Mouse (Mus musculus) spleen, postnatal 4 days (tissue): ENCODE measurements at regions not wholly inside any gene's neighbourhood (a gene's known extent, or its start where the extent isn't known, plus 50 kb on each side); places are given as distances from the start of the nearest gene placed in this dataset.
A peak's percentile ranks its signal among the peaks of the same experiment; 100 is the strongest.

ENCODE experiments used
- DNase-seq, 2 experiments: peaks; one replicate each; pipeline ENCODE4 v3.0.0; 2022; ENCODE audit warnings: low spot score in 2 of 2

DNA sequence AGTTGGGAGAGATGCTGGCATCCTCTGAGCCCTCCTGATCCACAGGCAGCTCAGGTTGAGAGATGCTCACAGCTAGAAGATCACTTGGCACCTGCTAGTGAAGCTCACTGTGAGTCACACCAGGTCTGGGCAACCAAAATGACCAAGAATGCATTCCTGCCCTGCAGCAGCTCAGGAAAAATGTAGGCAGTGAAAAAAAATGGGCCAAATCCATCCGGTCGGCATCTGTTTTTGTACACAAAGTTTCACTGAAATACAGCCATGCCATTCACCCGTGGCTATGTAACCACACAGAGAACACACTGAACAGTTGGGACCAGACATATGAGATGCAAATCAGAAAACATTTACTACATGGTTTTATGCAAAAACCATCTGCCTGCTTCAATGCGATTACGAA is 135.1 kb downstream of the Tomm20 start:
- no peak for DNase-seq

DNA sequence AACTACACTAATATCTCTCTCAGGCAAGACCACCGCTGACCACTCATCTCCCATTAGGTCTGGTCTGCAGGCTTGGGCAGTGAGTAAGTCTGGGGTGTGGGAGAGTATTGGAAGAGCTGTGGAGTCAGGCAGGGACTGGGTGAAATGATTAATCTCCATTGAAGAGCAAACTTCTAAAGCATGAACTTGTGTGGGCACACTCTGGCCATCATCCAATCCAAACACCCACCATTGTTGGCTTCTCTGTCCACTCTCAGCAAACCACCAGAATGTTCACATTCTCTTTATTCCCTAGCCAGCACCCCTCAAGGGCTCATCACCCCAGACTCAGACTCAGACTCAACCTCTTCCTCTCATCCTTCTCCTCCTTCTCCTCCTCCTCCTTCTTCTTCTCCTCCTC is 136.3 kb downstream of the Tomm20 start:
- no peak for DNase-seq

DNA sequence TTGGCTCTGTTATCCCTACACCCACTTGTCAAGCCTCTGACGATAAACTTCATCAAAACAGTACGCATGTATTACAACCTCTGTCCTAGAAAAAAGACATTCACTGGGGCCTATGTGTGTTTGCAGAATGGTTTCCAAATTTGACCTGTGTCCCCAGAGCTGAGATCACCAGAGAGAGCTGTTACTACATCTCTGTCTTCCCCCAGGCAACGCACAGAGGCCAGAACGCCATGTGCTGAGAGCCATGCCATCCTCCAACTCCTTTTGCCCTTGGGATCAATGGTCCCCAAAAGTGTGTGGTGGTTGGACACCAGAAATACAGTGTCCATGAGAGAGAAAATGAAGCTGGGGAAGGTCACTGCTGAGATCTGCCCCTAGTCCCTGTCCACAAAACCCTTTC is 137.1 kb downstream of the Tomm20 start:
- no peak for DNase-seq

DNA sequence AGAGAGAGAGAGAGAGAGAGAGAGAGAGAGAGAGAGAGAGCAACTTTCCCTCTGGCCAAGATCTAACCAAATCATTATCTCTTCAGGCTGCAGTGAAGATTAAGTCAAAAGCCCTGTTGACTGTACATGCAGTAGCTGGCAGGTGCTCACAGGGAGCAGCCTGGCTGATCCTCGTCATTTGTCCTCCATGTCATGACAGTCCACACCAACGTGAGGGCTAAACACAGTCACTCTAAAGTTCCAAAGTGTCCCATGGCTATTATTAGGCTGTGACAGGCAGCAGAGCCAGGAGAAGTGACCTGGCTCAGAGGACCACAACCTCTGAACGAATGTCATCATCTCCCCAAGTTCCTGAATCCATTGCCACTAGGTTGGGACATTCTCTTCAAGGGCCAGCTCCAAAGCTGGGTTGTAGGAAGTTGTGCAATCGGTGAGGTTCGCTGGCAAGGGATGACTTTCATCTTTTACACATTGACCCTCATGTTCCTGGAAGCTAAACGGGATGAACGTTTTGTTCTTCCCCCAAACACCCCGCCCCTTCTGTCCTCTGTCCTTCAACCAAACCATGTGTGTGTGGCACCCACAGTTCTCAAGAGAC is 138.4 kb downstream of the Tomm20 start:
- DNase-seq, result no peak

DNA sequence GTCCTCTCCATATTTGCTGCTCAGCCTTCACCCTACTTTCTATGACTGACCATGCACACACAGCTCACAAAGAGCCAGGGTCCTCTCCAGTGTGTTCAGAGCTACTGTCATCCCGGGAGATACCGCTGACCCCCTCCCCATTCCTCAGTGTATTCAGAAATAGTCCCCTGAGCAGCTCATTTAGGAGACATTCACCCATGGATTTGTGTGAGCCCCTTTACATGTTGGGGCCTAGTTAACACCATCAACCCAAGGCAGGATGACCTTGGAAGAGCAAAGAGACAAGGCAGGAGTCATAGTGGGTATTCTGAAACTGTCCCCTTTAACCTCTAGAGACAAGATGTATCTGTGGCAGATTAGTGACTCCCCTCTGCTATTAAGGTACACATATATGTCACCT is 139.1 kb downstream of the Tomm20 start:
- DNase-seq, result no peak

DNA sequence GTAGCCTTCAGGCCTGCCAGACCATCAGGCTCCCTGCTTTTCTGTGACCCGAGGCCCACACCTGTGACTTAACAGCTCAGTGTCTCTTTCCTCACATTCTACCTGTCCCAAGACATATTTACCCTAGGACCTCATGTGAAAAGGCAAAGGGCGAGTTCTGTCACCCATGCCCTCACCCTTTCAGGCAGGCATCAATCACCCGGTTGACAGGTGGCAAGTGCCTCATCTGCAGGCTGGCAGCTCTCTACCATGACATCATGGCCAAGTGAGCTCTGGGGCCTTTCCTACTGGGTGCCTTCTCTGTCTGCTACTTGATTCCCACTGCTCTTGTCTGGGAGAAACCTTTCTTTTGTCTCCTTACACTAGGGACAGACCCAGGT is 139.5 kb downstream of the Tomm20 start:
- DNase-seq, result no peak

DNA sequence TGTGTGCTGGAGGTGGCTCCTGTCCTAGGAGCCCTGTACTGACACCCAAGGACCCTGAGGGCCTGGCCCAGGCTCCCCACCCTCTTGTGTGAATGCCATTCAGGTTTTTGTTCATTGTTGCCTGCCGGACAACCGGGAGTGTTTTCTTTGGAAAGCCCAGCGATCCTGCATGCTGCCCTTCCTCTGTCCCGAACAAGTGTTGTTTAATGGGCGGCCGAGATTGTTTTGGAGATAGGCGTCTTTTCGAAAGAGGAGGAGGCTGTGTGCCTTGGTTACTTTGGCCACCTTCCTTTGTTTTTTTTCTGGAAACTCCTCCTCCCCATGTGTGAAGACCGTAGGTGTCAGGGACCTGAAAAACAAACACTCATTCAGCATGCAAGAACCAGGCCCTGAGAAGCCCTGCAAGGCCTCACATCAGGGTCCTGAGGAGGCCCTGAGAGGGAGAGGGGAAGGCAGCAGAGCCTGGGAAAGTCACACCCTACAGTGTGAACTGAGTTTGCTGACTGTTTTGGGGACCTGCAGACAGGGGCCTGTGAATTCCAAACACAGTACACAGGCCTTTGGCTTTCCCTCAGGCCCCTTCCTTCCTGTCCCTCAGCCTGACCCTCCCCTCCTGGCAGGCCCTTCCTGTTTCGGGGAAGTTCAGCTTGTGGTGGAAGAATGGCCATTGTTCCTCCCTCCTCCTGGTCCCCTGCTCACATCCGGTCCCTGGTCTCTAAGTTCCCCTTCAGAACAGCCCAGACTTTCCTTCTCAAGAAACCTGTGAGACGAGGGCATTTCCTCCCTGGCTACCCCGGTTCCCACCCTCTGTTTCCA is 140.1 kb downstream of the Tomm20 start:
- peak in 1 of 2 experiments; percentile 52 for DNase-seq

DNA sequence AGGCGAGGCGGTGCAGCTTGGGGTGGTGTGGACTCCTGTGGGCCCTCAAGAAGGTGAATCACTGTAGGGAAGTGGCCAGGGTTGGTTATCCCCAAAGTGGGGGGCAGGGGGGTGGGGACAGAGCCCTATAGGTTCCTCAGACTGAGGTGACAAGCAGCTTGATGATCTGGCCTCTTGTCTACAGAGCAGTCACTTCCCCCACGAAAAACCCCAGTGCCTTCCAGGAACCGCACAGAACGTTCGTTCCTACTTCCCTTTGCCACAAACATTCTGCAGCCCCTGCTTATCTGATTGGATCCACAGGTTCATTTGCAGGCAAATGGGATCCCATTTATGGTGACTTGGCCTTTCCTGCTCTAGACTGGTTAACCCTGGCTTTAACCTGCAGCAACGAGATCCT is 141.5 kb downstream of the Tomm20 start:
- DNase-seq, result no peak

DNA sequence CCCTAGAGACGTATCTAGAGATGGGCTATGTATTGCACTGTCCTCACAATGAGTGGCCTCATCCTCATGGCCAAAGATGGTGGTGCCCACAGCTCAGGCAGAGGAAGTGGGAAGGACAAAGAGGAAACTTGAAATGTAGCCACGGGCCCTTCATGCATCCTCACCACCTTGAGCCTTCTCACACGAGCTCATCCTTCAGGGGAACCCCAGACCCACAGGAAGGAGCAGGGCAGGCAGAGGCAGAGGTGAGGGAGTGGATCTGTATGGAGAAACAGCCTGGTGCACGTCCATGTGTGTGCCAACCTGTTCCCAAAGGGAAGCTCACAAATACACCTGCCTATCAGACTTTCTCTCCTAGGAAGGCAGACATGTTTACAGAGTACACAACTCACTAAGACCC is 143.0 kb downstream of the Tomm20 start:
- no peak for DNase-seq

DNA sequence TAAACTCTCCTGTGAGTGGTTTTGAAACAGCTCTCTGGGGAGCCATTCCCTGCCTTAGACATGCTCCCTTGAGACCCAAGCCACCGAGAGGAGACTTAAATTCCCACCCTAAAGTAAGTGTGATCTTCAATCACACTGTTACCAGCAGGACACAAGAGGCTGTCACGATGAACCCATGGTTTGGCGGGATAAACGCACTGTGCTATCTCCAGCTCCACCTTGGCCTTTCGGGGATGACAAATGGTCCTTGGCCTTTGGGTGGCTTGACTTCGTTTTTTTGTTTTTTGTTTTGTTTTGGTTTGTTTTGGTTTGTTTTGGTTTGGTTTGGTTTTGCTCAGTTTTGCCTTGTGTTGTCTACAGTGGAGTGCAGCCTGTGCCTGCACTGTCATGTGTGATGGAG is 144.7 kb downstream of the Tomm20 start:
- no peak for DNase-seq

DNA sequence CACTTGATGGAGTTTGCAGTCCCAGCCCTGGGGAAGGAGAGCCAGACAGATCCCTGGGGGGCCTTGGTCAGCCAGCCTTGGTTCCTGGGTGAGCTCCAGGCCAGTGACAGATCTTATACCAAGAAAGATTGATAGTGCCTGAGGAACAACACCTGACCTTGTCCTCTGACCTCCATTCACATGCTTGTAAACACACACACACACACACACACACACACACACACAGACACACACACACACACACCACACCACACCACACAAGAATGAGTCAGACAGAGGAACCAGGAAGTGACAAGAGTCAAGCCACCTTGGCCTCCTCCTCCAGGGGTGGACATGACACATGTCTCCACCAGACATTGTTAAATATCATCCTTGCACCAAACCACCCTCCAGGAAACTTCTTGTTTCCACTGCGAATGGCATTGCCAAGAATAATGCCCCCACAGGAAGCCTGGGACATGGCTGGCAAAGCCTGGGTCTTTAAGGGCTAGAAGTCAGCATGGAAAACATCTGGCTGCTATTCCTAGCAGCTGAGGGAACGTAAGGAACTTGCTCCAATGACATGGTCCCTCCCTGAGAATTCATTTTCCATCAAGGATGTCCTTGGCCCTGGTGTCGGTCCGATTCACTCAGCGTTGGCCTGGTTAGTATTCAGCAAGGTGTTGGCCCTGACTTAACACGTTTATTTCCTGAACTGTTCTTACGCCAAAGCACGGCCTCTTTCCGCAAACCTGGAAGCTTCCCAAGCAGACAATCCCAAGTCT is 147.9 kb downstream of the Tomm20 start:
- DNase-seq, result no peak

DNA sequence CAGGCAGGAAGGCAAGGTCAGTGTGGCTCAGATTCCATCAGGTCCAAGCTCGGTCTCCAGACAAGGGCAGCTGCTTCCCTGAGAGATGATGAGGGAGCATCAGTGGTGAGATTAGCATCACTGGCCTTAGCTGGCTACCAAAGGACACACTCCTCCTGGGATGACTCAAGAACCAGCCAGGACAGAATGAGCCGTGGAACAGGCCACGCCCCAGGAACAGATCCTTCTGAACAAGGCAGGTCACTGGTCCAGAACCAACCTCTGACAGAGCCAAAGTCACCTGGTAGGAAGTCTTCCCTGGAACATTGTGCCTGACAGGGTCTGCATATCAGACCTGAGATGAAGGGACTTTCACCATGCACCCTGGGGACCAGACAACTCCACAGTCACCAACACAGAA is 152.0 kb downstream of the Tomm20 start:
- no peak for DNase-seq

DNA sequence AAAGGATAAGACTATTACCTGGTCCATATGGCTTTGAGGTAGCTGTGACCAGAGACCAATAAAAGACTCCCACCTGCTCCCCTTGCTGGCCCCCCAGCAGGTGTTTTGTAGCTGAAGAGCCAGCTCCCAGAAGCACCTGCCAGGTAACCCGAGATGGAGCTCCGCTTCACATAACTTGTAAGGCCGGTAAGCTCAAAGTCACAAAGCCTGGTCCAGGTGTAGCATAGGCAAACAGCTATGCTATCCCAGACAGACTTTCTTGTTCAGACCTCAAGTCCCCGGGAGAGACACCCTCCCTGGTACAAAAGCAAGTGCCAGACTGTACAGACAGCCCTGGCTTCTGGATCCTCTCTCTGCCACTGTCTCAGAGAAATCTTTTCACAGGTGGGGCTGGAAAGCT is 154.6 kb downstream of the Tomm20 start:
- DNase-seq, result no peak

DNA sequence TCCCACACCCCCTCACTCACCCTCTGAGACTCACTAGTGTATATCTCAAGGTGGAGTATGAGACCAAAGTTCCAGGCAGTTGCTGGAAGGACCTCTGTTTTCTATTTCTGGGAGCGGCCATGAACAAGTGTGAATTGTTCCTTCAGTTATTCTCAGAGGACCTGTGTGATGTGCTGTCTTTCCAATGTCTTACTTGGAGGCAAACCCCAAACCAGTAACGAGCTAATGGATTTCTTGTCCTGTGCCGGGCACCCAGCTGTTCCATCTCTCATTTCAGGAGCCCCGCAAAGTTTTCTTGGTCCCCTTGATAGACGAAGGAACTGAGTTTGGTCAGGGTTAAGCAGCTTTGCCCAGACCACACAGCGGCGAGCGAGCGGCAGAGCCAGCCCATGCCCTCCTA is 155.4 kb downstream of the Tomm20 start:
- no peak for DNase-seq

DNA sequence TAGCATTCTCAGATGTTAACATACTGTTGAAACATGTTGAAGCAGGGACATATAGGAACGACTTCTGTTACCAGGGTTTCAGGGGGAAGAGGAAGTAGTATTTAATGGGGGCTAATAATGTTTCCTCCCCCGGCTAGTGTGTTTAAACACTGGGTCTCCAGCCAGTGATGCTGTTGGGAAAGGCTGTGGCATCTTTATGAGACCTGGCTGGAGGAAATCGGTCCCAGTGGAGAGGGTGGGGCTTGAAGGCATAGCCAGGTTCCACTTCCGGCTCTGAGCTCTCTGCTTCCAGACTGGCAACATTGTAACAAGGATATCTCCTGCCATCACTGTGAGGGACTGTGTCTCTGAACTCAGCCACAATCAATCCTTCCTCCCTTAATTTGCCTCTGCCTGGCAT is 156.6 kb downstream of the Tomm20 start:
- no peak for DNase-seq

DNA sequence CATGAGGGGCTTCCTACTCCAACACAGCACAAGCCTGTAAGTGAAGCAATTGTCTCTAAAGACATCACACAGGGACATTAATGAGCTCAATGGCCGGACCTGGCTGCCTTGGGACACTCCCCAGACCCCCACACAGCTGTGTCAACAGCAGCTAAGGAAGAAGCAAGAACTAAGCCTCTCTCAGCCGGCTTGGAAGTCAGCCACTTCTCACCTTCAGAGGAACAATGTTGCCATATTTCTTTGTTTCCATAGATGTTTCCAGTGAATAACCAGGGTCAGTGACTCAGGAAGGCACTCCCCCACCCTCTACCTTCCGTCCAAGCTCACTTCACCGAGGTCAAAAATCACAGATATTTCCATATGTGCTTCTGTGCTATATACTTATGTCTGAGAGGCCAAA is 157.0 kb downstream of the Tomm20 start:
- DNase-seq, result no peak

DNA sequence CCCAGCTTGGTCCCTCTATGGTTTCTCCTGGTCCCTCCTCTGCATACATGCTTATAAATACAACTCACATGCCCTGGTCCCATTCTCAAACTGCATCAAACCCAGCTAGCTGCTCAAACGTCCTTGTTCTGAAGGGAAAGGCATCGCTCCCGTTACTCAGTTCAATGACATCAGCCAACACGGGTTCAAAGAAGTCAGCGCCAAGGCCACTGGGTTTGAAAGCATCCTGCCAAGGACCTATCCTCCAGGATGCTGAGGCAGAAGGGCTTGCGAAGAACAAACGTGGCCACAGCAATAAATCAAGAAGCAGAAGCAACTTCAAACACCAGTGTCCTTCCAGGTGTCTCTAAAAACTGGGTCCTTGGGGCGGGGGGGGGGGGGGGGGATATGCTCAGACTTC is 158.2 kb downstream of the Tomm20 start:
- no peak for DNase-seq

DNA sequence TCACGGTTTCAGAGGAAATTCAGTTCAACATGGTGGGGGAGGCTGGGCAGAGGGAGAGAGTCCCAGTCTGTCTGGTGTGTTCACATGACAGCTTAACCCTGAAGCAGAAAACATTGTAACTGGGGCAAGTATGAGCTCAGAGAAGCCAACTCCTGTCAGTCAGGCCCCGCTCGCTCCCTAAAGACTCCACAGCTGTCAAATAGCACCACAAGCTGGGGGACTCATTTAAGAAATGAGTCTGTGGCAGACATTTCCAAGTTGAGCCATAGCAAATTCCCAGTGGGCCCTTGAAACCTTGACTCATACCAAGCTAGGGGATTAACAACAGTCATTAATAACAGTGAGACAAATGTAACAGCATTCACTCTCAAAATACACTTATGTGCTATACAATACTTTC is 160.4 kb downstream of the Tomm20 start:
- no peak for DNase-seq

DNA sequence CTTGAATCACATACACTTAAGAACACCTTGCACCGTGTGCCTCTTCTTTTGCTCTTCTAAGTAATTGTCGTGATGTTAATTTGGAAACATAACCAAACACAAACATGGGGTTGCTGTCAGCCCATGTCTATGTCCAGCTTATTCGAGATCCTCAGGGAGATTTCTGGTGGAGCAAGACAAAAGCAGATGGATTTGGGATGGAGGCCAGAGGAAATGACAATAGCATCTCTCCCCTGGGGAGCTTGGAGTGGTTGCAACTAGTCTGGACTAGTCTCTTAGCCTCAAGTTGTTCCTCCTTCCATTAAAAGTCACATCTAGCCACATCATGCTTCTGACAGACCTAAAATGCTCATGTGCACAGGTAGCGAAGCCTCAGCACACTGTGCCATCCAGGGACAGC is 161.0 kb downstream of the Tomm20 start:
- no peak for DNase-seq

DNA sequence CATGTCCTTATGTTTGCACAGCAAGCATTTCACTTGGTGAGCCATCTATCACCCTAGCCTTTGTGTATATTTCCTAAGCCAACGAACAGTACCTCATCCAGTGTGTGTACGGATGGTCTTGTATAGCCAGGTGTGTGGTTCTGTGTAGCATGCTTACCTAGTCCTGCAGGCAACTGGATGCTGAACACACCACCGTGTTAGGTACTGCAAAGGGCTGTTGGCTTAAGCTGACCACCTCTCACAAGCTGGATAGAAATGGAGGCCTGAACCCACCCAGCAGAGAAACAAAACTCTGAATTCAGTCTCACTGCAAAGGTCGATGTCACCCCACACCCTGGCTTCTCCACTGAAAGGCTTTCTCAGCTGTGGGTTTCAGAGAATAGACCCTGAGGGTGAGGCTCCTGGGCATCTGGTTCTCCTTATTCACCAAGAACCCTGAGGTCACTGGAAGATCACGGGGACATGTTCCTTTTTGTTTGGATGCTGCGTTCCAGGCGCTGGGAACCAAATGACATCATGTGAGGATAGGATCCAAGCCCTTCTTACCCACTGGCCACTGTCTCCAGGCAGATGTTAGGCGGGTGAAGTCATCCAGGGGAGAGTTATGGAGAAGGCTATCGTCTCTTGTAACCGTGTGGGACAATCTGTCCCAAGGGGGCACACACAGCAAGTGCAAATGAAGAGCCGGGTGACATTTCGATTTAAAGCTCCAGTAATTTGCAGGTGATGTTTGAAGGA is 161.8 kb downstream of the Tomm20 start:
- DNase-seq, result no peak

DNA sequence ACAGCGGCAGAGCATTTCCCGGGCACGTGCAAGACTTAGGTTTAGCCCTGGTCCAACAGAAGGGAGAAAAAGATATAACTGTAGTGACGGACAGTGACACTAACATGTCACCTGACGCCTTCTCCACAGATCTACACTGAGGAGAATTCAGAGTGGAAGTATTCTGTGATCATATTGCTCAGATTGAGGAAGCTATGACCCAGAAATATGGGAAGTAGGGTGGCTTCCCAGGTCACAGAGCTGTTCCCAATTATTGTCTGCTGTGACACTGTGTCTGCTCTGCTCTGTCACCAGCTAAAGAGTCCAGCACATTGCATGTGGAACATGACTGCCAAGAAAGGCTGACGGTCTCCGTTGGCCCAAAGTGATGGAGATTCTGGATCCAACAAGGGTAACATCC is 167.0 kb downstream of the Tomm20 start:
- no peak for DNase-seq

DNA sequence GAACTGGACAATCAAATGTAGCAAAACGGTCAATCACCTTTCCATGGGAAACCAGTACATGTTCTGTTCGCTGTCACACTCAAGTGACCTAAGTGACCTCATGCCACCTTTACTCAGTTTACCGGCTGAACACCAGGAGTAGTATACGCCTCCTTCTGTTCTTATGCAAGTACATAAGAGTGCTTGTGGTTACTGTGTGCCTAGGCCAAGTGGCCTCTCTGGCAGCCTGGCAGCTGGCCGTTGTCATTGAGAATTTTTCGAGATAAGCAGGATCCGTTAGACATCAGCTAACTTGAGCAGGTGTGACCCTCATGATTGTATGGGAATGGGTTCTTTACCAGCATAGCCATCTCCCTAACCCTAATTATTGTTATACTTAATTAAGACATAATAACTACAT is 167.5 kb downstream of the Tomm20 start:
- DNase-seq, result no peak
